Mouse (Mus musculus): Measurements from ENCODE around the gene Kdm4b.

Gene Kdm4b

DNA sequence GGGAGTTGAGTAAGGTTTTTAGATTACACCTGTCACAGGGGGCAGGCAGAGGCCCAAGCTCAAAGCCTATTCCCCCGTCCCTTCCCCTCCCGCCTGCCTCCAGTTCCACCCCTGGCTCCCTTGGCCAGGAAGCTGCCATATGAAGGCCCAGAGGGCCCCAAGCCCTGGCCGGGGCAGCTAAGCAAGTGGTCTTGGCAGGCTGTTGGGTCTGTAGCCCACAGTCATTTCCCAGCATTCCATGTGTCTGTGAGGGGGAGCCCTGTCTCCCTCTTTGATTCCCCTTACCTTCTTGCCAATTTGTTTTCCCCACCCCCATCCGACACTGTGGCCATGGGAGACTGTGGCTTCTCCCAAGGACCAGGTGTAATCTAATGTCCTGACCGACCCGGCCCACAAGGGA lies 116.5 kb downstream of the Kdm4b start:
- no peak for DNase-seq (ENCODE audit: low spot score)

DNA sequence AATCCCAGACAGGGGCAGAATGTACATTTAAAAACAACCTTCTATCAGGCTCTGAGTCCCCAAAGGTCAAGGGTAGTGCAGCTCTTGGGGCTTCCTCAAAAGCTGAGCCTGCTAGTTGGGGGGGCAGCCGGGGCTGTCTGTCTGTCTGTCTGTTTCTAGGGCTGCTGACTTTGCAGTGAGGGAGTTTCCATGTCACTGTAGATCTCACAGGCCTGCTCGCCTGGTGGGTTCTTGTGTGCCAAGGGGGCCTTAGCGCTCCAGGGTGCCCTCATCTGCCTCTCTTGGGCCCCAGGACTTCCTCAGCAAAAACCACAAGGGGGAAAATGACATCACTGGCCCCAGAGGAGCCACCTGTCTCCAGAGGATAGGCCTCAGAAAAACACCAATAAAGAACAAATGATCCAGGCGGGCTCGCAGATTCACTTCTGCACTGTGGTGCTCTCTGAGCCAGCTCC lies 117.5 kb downstream of the Kdm4b start:
- no peak for DNase-seq (ENCODE audit: low spot score)

DNA sequence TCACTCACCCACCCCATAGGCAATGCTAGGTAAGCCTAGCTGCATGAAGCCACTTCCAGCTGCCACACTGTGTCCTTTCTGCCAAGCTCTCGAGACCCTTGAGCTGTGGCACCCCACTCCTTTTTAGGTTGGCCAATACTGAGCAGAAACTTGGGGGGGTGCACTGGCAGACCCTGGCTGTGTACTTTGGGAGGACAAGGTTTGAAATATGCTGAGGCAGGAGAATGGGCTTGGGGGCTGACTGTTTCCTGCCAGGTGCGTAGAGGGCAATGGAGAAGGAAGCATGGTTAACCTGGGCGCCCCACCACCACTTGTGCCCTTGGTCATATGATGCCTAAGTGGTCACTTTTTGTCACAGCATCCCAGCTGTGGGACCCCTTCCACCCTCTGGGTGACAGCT lies 118.9 kb downstream of the Kdm4b start:
- DNase-seq (ENCODE audit: low spot score), result no peak

DNA sequence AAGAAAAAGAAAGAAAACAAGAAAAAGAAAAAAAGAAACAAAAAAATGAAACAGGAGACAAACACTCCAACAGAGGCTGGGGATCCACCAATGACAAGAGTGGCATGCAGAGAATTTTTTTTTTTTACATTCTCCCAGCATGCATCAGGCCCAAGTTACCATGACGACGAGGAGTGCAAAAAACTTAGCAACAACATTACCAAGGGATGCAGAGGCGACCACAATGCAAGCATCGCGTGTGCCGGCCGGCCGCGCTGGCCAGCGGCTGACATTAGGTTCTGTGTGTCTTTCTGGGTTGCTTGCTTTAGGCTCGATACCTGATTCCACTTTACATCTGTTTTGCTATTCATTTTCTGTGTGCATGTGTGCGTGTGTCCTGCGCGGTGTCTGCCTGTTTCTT lies 119.5 kb downstream of the Kdm4b start:
- DNase-seq (ENCODE audit: low spot score), result no peak

DNA sequence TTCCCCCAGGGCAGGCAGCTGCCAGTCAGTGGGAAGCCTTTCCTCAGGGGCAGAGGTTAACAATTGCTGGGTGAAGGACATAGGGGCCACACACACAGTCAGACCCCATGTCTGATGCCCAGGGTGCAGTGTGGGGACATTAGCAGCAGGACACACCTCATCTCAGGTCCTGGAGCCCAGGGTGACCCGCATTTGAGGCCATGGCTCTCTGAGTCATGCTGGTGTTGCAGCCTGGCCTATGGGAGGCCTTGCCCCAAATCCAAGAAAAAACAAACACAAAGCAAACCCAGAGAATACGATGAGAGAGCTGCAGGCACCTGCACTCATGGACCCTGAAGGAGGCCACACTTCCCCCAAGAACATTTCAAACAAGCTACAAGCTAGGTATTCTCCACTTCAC lies 121.9 kb downstream of the Kdm4b start:
- DNase-seq (ENCODE audit: low spot score), result no peak
